Mouse (Mus musculus): ENCODE data around the gene Cyb5d2.
A peak's percentile ranks its signal among the peaks of the same experiment; 100 is the strongest.

Cyb5d2 gene

DNA sequence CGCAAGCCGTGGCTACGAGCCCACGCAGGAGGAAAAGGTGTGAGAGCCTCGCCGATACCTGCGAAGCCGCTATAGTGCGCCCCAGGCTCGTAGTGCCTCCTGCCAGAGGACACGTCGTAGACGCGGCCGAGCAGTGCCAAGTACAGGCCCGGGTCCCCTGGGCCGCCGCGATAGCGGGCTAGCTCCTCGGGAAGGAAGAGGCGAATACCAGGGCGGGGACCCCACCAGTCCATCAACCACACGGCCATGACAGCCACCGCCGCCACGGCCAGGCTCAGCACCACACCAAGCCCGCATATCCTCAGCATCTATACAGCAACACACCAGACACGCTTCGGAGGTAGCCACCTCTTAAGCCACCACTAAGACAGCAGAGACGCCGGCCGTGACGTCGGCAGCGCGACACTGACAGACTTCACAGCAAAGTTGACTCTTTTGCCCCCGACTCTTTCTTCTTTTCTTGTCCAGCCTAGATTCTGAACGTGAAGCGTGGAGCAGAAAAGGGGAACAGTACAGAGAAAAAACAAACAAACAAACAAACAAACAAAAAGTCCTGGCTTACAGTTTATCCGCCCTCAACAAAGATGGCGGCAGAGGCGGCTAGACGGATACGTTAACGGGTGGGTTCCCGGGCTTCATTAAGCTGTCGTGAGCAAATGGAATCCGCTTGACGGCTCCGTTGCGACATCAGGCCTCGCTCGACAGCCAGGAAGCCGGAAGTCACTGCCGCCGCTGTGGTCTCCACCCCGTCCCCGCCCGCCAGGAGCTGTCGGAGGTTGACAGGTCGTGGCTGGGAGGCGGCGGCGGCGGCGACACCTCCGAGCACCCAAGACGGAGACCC is at the start of gene Cyb5d2, which contains the start of gene Zzef1:
Gene Cyb5d2, minus strand, starts transcription at position 688 of the 841 bp plus-strand sequence.
Gene Zzef1, plus strand, starts transcription at position 772 of the 841 bp plus-strand sequence.
- peak; percentile 99 for DNase-seq (ENCODE audit: low read depth, low spot score)

DNA sequence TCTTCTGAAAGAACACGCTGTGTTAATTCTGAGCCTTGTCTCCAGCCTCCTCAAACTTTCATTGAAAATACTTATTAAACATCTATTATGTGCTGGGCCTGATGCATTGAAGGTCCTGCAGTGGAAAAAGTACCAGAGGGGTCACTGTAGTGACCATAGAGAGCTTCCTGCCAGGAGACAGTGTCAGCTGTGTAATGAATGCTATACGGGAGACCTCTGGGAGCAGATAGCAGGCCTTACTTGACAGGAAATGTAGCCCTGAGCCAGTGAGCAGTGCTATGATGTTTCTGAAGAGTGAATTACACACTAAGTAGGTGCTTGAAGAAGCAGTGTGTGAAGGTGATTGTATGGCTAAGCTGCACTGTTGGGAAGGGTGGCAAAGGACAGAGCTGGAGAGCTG is 49.6 kb upstream of the Cyb5d2 start:
- no peak for DNase-seq (ENCODE audit: low read depth, low spot score)

DNA sequence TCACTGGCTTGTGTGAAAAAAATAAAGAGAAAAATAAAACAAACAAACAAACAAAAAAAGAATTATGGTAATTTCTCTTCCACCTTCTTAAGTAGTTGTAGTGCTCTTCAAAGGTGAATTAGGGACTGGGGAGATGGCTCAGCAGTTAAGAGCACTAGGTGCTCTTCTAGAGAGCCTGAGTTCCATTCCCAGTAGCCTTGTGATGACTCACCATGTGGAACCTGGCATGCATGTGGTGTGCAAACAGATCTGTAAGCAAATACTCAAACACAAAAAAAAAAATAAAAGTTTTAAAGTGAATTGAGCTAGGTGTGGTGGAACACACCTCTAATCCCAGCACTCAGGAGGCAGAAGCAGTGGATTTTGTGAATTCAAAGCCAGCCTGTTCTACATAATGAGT is 47.6 kb upstream of the Cyb5d2 start:
- no peak for DNase-seq (ENCODE audit: low read depth, low spot score)

DNA sequence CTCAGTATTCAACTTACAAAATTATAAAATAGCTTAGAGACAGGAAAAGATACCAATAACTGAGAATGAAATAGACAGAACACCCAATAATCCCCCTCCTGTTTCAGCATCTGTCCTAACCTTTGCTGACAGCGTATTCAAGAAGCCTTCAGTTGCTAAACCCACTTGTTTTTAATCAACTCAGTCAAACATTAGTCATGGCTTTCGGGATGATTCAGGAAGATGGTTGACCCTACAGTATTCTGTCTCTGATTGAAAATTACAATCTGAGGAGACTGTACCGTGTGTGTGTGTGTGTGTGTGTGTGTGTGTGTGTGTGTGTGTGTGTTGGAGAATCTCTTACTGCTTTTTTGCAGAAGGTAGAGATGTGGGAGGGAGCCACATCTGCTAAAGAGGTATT is 46.8 kb upstream of the Cyb5d2 start:
- DNase-seq (ENCODE audit: low read depth, low spot score) = no peak

DNA sequence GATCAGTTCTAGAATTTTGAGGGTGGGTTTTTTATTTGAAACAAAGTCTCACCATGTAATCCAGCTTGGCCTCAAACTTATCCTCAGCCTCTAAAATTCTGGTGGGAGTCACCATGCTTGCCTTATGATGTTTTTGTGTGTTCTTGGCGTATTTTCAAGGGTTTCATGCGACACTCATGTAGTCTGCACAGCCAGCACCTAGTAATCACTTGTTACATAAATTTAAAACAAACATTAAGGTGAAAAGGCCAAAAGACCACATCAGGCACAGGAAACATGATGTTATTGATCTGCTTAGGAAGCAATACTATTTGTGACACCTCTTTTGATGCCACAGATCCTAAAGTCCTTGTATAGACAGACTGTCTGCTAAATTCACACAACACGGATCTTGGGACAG is 33.9 kb upstream of the Cyb5d2 start:
- no peak for DNase-seq (ENCODE audit: low read depth, low spot score)

DNA sequence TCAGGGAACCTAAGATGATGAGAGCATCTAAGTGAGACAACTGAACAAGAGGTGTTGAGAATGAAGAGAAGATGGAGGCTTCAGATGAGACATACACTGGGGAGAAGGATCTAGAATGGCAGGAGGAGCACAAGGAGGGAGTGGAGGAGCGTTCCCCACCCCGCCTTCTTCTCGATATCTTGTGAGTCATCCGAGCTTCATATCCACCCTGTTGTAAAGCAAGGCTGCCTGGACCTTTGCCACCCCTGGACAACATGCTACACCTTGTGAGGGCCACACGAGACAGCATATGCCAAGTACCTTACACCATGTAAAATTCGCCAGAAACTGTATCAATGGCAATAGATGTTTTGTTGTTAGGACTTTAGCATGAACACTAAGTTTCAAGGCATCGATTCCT is 25.1 kb upstream of the Cyb5d2 start:
- DNase-seq (ENCODE audit: low read depth, low spot score) = no peak

DNA sequence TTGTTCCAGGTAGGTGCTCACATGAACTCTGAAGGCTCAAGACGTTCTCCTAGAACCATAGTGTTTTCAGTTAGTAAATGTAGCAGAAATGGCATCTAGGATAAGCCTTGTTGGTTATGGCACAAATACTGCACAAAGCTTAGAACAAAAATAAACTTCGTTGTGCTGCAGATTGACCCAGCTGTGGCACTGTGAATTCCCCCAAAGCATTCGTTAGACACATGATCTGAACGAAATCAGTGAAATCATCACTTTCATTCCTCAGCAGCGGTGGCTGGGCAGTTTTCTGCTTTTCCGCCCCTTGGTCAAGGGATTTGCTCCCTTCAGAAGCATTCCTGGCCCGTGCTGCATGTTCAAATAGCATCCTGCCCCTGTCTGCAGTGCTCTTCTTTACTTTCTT is 22.1 kb upstream of the Cyb5d2 start:
- no peak for DNase-seq (ENCODE audit: low read depth, low spot score)

DNA sequence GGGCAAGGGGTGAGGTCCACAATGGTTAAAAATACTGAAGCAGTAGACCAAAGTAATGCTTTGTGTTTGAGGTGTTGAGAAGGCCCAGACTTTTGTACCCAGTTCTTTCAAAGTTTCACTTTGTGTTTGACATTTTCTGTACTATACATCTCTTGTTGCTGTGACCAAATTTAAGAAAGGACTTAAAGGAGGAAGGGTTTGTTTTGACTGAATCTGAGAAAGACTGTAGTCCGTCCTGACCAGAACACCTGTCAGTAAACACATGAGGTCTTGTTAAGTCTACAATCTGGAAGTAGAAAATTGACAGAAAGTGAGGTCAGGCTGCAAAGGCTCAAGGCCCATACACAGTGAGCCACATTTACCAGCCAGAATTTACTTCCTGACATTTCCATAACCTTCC is 20.9 kb upstream of the Cyb5d2 start:
- no peak for DNase-seq (ENCODE audit: low read depth, low spot score)

DNA sequence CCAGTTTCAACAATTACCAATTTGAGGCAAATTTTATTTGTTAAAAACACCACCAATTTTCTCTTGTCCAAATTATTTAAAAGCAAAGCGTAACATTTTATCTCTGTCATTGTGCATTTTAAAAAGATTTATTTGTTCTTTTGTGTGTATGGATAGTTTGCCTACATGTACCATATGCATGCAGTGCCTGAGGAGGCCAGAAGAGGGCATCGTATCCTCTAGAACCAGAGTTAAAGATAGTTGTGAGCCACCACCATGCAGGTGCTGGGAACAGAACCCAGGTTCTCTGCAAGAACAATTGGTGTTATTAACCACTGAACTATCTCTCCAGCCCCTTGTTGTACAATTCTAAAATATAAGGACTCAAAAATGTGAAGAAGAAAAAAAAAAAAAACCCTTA is 18.2 kb upstream of the Cyb5d2 start:
- no peak for DNase-seq (ENCODE audit: low read depth, low spot score)

DNA sequence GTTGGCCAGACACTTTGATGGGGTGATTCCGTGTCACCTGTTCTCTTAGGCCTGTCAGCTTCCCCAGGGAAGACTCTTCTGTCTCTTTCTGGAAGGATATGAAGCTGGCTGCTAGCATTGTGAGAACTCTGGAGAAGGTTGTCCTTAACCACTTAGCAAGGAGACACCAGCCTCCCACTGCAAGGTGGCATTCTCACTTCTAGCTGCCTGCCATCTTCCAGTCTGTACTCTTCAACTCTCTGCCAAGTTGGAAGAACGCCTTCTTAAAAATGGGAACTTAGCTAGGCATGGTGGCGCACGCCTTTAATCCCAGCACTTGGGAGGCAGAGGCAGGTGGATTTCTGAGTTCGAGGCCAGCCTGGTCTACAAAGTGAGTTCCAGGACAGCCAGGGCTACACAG is 17.7 kb upstream of the Cyb5d2 start:
- peak; percentile 76 for DNase-seq (ENCODE audit: low read depth, low spot score)

DNA sequence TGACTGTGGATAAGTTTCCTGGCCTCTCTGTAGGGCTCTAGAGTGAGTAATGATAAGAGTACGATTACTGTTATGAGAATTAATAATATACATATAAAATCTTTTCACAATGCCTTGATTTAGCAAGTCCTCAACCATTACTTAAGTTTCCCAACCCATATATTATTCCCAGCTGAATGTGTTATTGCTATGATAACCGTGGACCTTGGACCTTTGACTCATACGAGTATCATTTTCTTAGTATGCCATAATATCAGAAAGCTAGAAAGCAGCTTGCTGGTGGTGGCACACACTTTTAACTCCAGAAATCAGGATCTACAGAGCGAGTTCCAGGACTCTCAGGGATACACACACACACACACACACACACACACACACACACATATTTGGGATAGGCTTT is 12.1 kb upstream of the Cyb5d2 start:
- no peak for DNase-seq (ENCODE audit: low read depth, low spot score)

DNA sequence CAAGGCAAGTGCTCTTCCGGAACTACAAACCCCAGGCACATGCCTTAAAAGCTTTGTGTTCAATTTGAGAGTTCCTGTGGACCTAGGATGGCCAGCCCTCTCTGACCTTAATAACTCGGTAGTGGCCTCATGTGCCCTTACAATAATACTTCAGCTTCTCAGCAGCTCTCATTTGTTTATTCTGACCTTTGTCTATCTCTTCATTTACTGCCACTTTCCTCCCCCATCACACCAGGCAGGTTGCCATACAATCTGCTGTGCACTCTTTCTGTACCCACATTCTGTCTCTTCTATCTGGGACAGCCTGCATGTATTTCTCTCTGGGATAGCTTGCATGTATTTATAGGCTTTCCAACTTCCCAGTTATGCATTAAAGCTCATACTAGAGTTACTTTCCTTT is 10.6 kb upstream of the Cyb5d2 start:
- DNase-seq (ENCODE audit: low read depth, low spot score) = peak; percentile 69

DNA sequence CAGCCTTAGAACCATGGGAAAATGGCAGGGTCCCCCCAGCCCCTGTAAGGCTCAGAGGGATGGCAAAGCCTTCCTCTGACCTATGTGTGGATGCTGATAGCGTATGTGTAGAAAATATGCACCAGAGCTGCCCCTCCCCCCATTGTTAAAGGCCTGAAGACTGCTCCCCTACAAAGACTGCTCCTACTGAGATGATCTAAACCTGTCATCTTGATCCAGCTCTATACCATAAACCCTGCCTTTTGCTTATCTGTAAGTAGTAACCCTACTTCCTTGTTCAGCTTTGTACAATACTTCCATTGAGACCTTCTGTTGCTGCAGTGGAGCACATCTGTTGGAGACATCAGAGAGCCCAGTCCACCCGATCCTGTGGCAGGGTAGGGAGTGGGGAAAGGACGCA is 9.3 kb upstream of the Cyb5d2 start:
- DNase-seq (ENCODE audit: low read depth, low spot score) = no peak

DNA sequence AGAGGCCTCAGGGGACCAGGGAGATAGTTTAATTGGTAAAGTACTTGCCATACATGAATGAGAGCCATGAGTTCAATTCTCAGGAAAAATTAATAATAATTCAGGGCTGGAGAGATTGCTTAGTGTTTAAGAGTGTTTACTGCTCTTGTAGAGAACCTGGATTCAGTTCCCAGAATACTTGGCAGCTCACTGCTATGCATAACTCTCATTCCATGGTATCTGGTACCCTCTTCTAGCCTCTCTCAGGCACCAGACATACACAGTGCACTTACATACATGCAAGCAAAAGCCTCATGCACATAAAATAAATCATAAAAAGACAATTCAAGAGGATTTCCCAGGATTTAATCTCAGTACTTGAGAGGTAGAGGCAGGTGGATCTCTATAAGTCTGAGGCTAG is 8.6 kb upstream of the Cyb5d2 start:
- DNase-seq (ENCODE audit: low read depth, low spot score) = no peak

DNA sequence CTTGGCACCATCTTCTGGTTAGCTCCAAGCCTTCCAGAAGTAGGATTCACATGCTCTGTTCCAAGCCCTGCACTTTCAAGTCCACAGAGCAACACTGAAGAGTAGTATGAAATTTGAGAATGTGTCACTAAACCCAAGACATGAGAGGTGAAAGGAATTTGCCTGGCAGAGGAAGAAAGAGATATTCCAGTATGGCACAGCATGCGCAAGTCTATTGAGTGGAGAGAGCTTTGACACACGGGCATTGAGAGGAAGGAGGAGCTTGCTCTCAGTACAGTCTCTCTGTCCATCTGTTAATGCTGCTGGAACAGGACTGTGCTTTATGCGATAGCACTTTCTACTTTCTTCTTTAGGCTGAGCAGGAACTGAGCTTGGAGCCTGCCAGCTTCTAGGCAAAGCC is 7.1 kb upstream of the Cyb5d2 start:
- DNase-seq (ENCODE audit: low read depth, low spot score) = peak; percentile 27

DNA sequence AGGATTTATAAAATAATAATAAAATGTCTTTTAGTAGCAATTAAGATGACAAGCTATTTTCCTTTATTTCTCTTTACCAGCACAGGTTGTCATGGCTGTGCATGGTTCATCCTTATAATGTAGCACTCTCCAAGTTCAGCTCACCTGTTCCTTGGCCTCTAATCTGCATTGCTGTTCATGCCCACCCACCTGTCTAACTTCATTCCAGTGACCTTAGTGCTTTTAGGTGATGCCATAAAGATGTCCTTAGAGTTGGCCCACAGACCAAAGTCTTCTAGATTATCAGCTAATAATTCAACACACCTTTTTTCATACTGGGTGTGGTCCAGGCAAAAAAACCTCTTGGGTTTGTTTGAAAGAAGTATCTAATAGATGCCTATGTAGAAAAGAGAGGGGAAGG is 5.2 kb upstream of the Cyb5d2 start:
- DNase-seq (ENCODE audit: low read depth, low spot score) = no peak

DNA sequence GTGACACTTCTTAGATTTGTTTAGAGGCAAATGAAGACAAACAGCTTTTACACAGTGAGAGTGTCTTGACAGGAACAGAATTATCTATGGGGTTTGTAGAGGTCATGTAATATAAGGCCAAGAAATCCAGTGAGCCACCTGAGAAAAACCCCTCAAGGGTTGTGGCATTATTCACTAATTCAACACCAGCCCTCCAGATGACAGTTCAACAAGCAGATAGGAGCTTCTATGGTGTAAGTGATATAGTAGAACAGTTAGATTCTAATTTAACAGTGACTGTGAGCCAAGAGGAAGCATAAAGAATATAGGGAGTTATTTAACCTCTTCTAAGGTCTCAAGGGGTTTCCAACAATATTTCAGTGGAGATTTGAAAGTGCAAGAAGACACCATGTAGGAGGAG is 2.2 kb upstream of the Cyb5d2 start:
- no peak for DNase-seq (ENCODE audit: low read depth, low spot score)

DNA sequence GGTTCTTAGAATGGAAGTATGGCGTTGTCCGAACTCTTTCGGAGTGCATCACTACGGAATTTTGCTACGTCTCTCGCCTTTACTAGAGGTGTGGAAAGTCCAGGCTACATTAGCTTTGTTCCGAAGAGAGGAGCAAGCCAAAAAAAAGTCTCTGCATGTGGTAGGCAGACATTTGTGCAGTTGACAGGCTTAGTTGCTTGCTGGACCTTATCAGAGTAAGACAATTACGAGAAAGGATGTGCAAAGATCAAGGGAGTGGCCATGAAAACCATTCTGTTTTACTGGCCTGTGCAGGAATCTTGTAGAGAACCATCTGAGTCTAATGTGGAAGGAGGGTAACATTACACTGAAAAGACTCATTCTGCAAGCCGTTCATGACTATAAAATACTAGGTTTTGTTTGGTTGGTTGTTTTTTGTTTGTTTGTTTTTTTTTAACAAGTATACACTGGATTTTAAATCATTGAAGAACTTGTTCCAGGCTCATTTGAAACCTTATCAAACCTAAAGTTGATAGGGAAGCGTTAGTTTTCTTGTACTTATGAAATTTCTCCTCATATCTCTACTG is 914 bp upstream of the Cyb5d2 start:
- DNase-seq (ENCODE audit: low read depth, low spot score) = no peak

DNA sequence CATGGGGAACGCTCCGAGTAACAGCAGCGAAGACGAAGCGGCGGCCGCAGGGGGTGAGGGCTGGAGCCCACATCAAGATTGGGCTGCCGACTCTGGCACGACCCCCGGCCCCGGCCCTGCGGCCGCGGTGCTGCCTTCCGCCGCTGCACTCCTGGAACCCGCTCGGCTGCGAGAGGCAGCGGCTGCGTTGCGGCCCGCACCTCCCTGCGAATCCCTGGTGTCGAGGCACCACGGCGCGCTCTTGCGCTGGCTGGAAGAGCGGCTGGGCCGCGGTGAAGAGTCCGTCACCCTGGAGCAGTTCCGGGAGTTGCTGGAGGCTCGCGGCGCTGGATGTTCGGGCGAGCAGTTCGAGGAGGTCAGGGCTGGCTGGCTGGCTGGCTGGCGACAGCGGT is 350 bp upstream of the Cyb5d2 start:
- DNase-seq (ENCODE audit: low read depth, low spot score) = peak; percentile 30

DNA sequence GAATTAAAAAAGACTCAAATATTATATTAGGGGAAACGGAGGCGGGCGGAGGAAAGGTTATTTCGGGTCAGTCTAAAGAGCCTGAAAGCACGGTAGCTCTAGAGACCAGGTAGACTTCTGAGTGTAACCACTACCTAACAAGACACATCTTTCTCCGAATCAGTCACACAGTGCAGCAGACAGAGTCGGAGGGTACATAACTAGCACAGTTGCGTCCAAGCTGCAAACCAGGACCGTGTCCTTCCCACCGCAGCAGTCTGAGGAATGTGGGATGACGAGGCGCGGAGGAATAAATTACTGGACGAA is 840 bp downstream of the Cyb5d2 start:
- no peak for DNase-seq (ENCODE audit: low read depth, low spot score)

DNA sequence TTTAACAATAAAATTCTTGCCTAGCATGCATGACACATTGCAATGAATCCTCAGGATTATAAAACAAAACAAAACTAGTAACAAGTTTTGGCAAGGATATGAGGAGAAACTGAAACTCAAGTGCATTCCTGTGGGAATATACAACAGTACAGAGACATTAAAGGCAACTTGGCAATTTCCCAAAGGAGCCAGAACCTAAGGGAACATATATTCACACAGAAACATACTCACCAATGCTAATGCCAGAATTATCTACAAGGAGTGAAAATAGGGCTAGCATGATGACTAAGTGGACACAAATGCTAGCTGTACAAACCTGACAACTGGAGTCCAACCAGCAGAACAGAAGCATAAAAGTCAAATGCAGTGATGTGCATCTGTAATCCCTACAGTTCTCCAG is 3.9 kb downstream of the Cyb5d2 start:
- no peak for DNase-seq (ENCODE audit: low read depth, low spot score)

DNA sequence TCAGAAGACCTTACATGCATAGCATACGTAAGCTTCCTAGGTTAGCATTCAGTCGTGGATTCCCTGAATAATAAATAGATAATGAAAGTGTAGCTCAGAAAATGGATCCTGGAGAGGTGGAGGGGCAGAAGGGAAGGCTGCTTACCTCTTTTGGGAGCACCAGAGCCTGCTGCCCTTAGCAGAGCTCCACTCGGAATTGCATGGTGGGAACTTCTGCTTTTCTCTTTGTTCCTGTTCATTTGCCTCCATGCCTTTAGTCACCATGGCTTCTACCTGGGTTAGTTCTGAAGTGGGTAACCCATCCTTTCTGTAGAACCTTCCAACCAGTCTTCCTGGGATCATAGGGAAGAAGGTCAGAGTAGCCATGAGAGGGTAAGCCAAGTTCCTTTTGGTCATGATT is 13.4 kb downstream of the Cyb5d2 start:
- no peak for DNase-seq (ENCODE audit: low read depth, low spot score)

DNA sequence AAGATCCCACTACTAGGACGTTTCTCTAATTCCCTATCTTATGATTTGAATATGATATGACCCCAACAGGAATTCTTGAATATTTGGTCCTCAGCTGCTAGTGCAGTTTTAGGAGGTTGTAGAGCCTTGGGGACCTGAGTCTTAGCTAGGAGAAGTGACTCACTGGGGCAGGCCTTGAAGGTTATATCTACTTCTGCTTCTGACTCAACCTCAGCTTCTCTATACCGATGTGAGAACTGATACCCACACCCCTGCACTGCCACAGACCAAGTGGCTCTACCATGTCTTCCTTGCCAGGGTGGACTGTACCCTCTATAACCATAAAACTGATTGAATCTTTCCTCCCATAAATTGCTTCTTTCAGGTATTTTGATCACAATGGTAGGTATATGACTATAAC is 13.8 kb downstream of the Cyb5d2 start:
- no peak for DNase-seq (ENCODE audit: low read depth, low spot score)

DNA sequence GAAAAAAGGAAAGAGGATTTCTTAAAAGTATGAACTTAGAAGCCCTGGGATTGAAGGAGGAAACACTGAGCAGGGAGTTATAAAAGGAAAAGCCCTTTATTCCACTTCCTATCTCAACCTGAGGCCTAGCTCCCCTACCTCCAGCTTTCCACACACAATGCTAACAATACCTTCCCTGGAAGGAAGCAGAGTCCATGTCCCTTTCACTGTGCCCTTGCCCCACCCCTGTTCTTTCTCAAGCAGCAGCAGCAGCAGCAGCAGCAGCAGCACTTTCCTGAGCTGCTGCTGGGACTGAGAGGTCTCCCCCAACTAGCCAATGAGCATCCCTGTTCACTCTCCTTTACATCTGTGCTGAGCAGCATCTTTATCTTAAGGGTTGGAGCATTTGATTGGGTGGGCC is 17.0 kb downstream of the Cyb5d2 start:
- DNase-seq (ENCODE audit: low read depth, low spot score) = no peak

Data from brain, adult 2 months (tissue).